24 mouse cellular contexts compared by ENCODE assay signal in the genomic region with DNA sequence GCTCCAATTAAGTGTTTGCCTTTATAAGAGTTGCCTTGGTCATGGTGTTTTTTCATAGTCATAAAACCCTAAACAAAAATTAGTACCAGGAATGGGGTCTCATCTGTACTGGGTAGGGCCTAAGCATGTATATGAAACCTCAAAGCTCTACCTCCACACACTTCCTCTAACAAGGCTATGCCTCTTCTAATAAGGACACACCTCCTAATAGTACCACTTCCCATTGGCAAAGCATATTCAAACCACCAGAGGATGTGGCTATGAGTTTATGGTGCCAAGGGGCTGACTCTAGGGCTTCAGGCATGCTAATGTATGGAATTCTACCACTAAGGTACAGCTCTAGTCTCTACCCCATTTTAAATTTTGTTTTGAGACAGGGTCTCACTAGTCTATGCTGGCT. TPM values are rescaled to one million over a fixed set of nuclear protein-coding genes. Genes with fewer than 3 reads are reported as not detected.
"Had no signal": no experiment of that assay in that cellular context is flagged by ENCODE, and none has a peak within 500 bp of the region (broad histone marks: within the 10 kb centered on the region; RNA-seq: fewer than 3 reads in every experiment).

No protein-coding gene starts in this region.

- ATAC-seq: liver, postnatal 0 days; lung, postnatal 0 days; midbrain, embryonic 16.5 days had no signal

- H3K4me1 ChIP-seq: lung, embryonic 15.5 days; midbrain, embryonic 10.5 days; midbrain, embryonic 12.5 days; neural tube, embryonic 13.5 days; neural tube, embryonic 15.5 days had no signal

- H3K27me3 ChIP-seq: lung, embryonic 15.5 days; midbrain, embryonic 12.5 days; neural tube, embryonic 13.5 days; neural tube, embryonic 15.5 days had no signal

- H3K9me3 ChIP-seq: lung, embryonic 15.5 days; megakaryocyte, embryonic 14.5 days; midbrain, embryonic 10.5 days; midbrain, embryonic 12.5 days; neural tube, embryonic 13.5 days; neural tube, embryonic 15.5 days had no signal

- H3K4me3 ChIP-seq: lung, embryonic 15.5 days; megakaryocyte, embryonic 14.5 days; midbrain, embryonic 10.5 days; midbrain, embryonic 12.5 days; myocyte; neural tube, embryonic 13.5 days; neural tube, embryonic 15.5 days had no signal

- DNase-seq: liver, postnatal 0 days; lung, adult 2 months; lung, postnatal 14 days; lung, postnatal 36 days; midbrain, embryonic 14.5 days; retina, postnatal 1 day; right cerebral cortex, adult 18-20 months; right cerebral cortex, postnatal 25 days; right cerebral cortex, postnatal 4 days; spleen, adult 18-20 months; thymus, adult 18-20 months; thymus, postnatal 14 days; thymus, postnatal 36 days had no signal

- H3K27ac ChIP-seq: lung, embryonic 15.5 days; macrophage; midbrain, embryonic 10.5 days; midbrain, embryonic 12.5 days; neural tube, embryonic 13.5 days; neural tube, embryonic 15.5 days had no signal

RNA-seq across cellular contexts. Expression of a gene that starts 14.6 kb away (rescaled TPM):
- polyA plus RNA-seq: macrophage; midbrain, embryonic 10.5 days; midbrain, embryonic 12.5 days; midbrain, embryonic 14.5 days; midbrain, embryonic 16.5 days; myocyte; neural tube, embryonic 11.5 days; neural tube, embryonic 13.5 days; neural tube, embryonic 15.5 days had no signal

RNA-seq across cellular contexts. Expression of a gene that starts 29.4 kb away (rescaled TPM):
- polyA plus RNA-seq: macrophage; midbrain, embryonic 10.5 days; midbrain, embryonic 12.5 days; midbrain, embryonic 14.5 days; midbrain, embryonic 16.5 days; myocyte; neural tube, embryonic 13.5 days; neural tube, embryonic 15.5 days had no signal
